Mouse (Mus musculus): ENCODE measurements around the gene Etl4.

- TF ChIP-seq HCFC1 (IDR thresholded peaks at IDR 0.05; ENCODE audit: borderline replicate concordance, insufficient read depth, low read length) (no peak), ZNF384 (IDR thresholded peaks at IDR 0.05; ENCODE audit: low read depth, low read length) (no peak), ZC3H11A (IDR thresholded peaks at IDR 0.05; ENCODE audit: borderline replicate concordance, low read depth, low read length) (no peak), MAFK (IDR thresholded peaks at IDR 0.05; ENCODE audit: insufficient read depth, low read depth, low read length) (no peak), CHD2 (IDR thresholded peaks at IDR 0.05; ENCODE audit: low read depth, low read length) (no peak)
Measured at GRCm38 (mm10) chr2:20710589-20710988, 801.0 kb downstream of the Etl4 start.

All from ES-E14 (cell line).